Mouse (Mus musculus): ENCODE measurements around the gene Ttc1.

Gene Ttc1

GRCm38 (mm10) chr11:43703552-43703951 lies 44.3 kb downstream of the Ttc1 start:
- no peak for DNase-seq (ENCODE audit: low read depth)

GRCm38 (mm10) chr11:43700291-43700690 lies 47.5 kb downstream of the Ttc1 start:
- DNase-seq (ENCODE audit: low read depth): no peak

GRCm38 (mm10) chr11:43698621-43699020 lies 49.2 kb downstream of the Ttc1 start:
- DNase-seq (ENCODE audit: low read depth): no peak

GRCm38 (mm10) chr11:43696623-43697022 lies 51.2 kb downstream of the Ttc1 start:
- DNase-seq (ENCODE audit: low read depth): no peak

GRCm38 (mm10) chr11:43688850-43689249 lies 59.0 kb downstream of the Ttc1 start:
- no peak for DNase-seq (ENCODE audit: low read depth)

GRCm38 (mm10) chr11:43682415-43683217 lies 65.2 kb downstream of the Ttc1 start:
- no peak for DNase-seq (ENCODE audit: low read depth)

GRCm38 (mm10) chr11:43681472-43682414 lies 66.1 kb downstream of the Ttc1 start, which contains the start of gene Pwwp2a:
Pwwp2a (plus strand) TSS chr11:43681998.
- peak; percentile 96 for DNase-seq (ENCODE audit: low read depth)
